Mouse (Mus musculus) stomach, postnatal 0 days (tissue): ENCODE results near the gene Chil4.
"Not testable (repeated sequence)": the region's sequence is repeated elsewhere in the genome, so short reads cannot be mapped to it uniquely, and the experiment has no call there.

Experiments used
- CTCF ChIP-seq: IDR thresholded peaks from 2 replicates; pipeline ENCODE4 v1.5.1; 2016; ENCODE audit warnings: antibody characterized with exemption, low read depth, mild to moderate bottlenecking, moderate library complexity
- EP300 ChIP-seq: optimal IDR thresholded peaks from 2 replicates; pipeline ENCODE3; 2016; ENCODE audit warnings: antibody characterized with exemption

DNA sequence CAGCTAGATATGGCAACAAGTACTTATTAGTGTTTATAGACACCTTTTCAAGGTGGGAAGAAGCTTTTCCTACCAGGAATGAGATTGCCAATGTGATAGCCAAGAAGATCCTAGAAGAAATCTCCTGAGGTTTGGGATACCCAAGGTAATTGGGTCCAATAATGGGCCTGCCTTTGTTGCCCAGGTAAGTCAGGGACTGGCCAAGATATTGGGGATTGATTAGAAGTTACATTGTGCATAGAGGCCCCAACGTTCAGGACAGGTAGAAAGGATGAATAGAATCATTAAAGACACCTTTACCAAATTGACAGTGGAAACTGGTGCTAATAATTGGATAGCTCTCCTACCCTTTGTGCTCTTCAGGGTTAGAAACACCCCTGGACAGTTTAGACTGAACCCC, 21.3 kb downstream of the Chil4 start:
- not testable (repeated sequence) for TF ChIP-seq CTCF, EP300
